Mouse (Mus musculus) natural killer cell, adult 2 months (primary cell): ENCODE measurements around the gene Fkrp.
A peak's percentile ranks its signal among the peaks of the same experiment; 100 is the strongest.

Experiments
- DNase-seq, 2 experiments: peaks; one replicate each; pipeline ENCODE4 v3.0.0; 2022; ENCODE audit warnings: low spot score in 2 of 2

The Fkrp gene

GRCm38 (mm10) chr7:16816475-16817122 is at the start of gene Fkrp:
Fkrp (minus strand) TSS chr7:16816732.
- peak in 1 of 2 experiments; percentile 20 for DNase-seq

- DNase-seq = peak; percentile 16 to 58
Observed at GRCm38 (mm10) chr7:16859902-16860651, 43.5 kb upstream of the Fkrp start.

GRCm38 (mm10) chr7:16858336-16858735 is 41.8 kb upstream of the Fkrp start:
- peak; percentile 26 to 60 for DNase-seq

GRCm38 (mm10) chr7:16853302-16853831 is 36.8 kb upstream of the Fkrp start:
- no peak for DNase-seq

GRCm38 (mm10) chr7:16851636-16852035 is 35.1 kb upstream of the Fkrp start:
- no peak for DNase-seq

- DNase-seq = peak; percentile 19 to 51
Observed at GRCm38 (mm10) chr7:16848579-16848978, 32.0 kb upstream of the Fkrp start.

GRCm38 (mm10) chr7:16847507-16847906 is 31.0 kb upstream of the Fkrp start:
- DNase-seq = no peak

- no peak for DNase-seq
Observed at GRCm38 (mm10) chr7:16846775-16847174, 30.2 kb upstream of the Fkrp start.

GRCm38 (mm10) chr7:16845820-16846167 is 29.3 kb upstream of the Fkrp start:
- DNase-seq = no peak

- DNase-seq = peak; percentile 39 to 45
Observed at GRCm38 (mm10) chr7:16845072-16845819, 28.7 kb upstream of the Fkrp start.

GRCm38 (mm10) chr7:16844696-16845071 is 28.2 kb upstream of the Fkrp start:
- DNase-seq = no peak

GRCm38 (mm10) chr7:16843441-16844171 is 27.1 kb upstream of the Fkrp start:
- DNase-seq = peak; percentile 29 to 37

- DNase-seq = peak; percentile 85 to 90
Observed at GRCm38 (mm10) chr7:16842645-16843063, 26.1 kb upstream of the Fkrp start, which contains the start of gene Prkd2. Prkd2 (plus strand) TSS chr7:16842902.

GRCm38 (mm10) chr7:16841561-16842560 is 25.3 kb upstream of the Fkrp start:
- DNase-seq = peak; percentile 86 to 88

GRCm38 (mm10) chr7:16841078-16841477 is 24.5 kb upstream of the Fkrp start:
- no peak for DNase-seq

- DNase-seq = no peak
Observed at GRCm38 (mm10) chr7:16840109-16840491, 23.6 kb upstream of the Fkrp start.

GRCm38 (mm10) chr7:16839427-16840108 is 23.0 kb upstream of the Fkrp start:
- DNase-seq = no peak

GRCm38 (mm10) chr7:16838804-16839426 is 22.4 kb upstream of the Fkrp start:
- no peak for DNase-seq
